Mouse (Mus musculus): Measurements from ENCODE around the gene Gm47995. TPM values are rescaled to one million over a fixed set of nuclear protein-coding genes. Genes with fewer than 3 reads are reported as not detected.

Gene Gm47995
- total and polyA plus RNA-seq, 3 experiments = not detected

- Histone ChIP-seq H3K4me2 (ENCODE audit: insufficient read depth, low read depth, poor library complexity, severe bottlenecking) (no peak overlapping the region), H3K4me3 (replicated peaks in 1 of 3; ENCODE audit: low read depth in 2 of 3, low read length in 2 of 3, poor library complexity in 1 of 3) (no peak overlapping the region), H3K9ac (ENCODE audit: insufficient read depth, low read depth) (no peak overlapping the region), H3K27me3 (replicated peaks) (no peaks in the 10 kb centered on the region), H3K79me2 (replicated peaks; ENCODE audit: control insufficient read depth, extremely low read depth, insufficient read depth, poor library complexity, severe bottlenecking) (no peaks in the 10 kb centered on the region), H3K4me1 (ENCODE audit: control insufficient read depth in 1 of 2, insufficient read depth in 2 of 2) (peaks cover 2 to 22% of the 10 kb centered on the region in 2 experiments; a peak in 2 of 4 replicates), H3K36me3 (replicated peaks in 1 of 2; ENCODE audit: control insufficient read depth in 1 of 2, insufficient read depth in 1 of 2, low read length in 1 of 2) (no peaks in the 10 kb centered on the region), H3K27ac (ENCODE audit: insufficient read depth, low read depth) (no peak overlapping the region), H3K9me3 (replicated peaks; ENCODE audit: low read length) (no peaks in the 10 kb centered on the region)
- dilution Hi-C loops (cut with MboI; ENCODE audit: extremely low pct_ligation_motif_present, extremely low pct_unique_long_range_greater_than_20kb, low sequenced_read_pairs) = no loop called here
- TF ChIP-seq JUN (IDR thresholded peaks at IDR 0.05; ENCODE audit: insufficient read depth, low read depth, low read length) (no peak), MYC (IDR thresholded peaks at IDR 0.05; ENCODE audit: low read depth, low read length) (no peak), GABPA (IDR thresholded peaks at IDR 0.05; ENCODE audit: insufficient replicate concordance, low read depth, low read length) (no peak), MXI1 (IDR thresholded peaks at IDR 0.05; ENCODE audit: low read depth, low read length) (no peak), PAX5 (IDR thresholded peaks at IDR 0.05; ENCODE audit: low read length) (no peak), JUND (conservative IDR thresholded peaks at IDR 0.05; ENCODE audit: low read depth, low read length) (no peak), TCF12 (IDR thresholded peaks at IDR 0.05; ENCODE audit: low read depth, low read length) (no peak), MAFK (IDR thresholded peaks at IDR 0.05; ENCODE audit: insufficient replicate concordance, low read length) (no peak), ETS1 (conservative IDR thresholded peaks at IDR 0.05; ENCODE audit: low read depth, low read length) (no peak), ZMIZ1 (IDR thresholded peaks at IDR 0.05; ENCODE audit: low read depth, low read length) (no peak), ZC3H11A (IDR thresholded peaks at IDR 0.05; ENCODE audit: low read depth, low read length) (no peak), E2F4 (IDR thresholded peaks at IDR 0.05; ENCODE audit: insufficient replicate concordance, low read depth, low read length) (no peak), TBP (conservative IDR thresholded peaks at IDR 0.05; ENCODE audit: low read depth, low read length) (no peak), HCFC1 (IDR thresholded peaks at IDR 0.05; ENCODE audit: low read depth, low read length) (no peak), RAD21 (IDR thresholded peaks at IDR 0.05; ENCODE audit: low read depth, low read length) (no peak), USF1 (IDR thresholded peaks at IDR 0.05; ENCODE audit: low read depth, low read length) (no peak), MAX (IDR thresholded peaks at IDR 0.05; ENCODE audit: low read length) (no peak)
- DNase-seq (ENCODE audit: extremely low read depth) = no peak
- in situ Hi-C loops (cut with MboI; ENCODE audit: low pct_ligation_motif_present, low pct_unique_long_range_greater_than_20kb, low sequenced_read_pairs) = no loop called here
These were observed 16.6 kb downstream of the Gm47995 start for GRCm38 (mm10) chr1:151214862-151215261.

- Histone ChIP-seq H3K9ac (ENCODE audit: insufficient read depth, low read depth) (no peak overlapping the region), H3K79me2 (replicated peaks; ENCODE audit: control insufficient read depth, extremely low read depth, insufficient read depth, poor library complexity, severe bottlenecking) (no peaks in the 10 kb centered on the region), H3K4me2 (ENCODE audit: insufficient read depth, low read depth, poor library complexity, severe bottlenecking) (no peak overlapping the region), H3K27ac (ENCODE audit: insufficient read depth, low read depth) (no peak overlapping the region), H3K9me3 (replicated peaks; ENCODE audit: low read length) (no peaks in the 10 kb centered on the region), H3K27me3 (replicated peaks) (no peaks in the 10 kb centered on the region), H3K36me3 (replicated peaks in 1 of 2; ENCODE audit: control insufficient read depth in 1 of 2, insufficient read depth in 1 of 2, low read length in 1 of 2) (no peaks in the 10 kb centered on the region), H3K4me1 (ENCODE audit: control insufficient read depth in 1 of 2, insufficient read depth in 2 of 2) (peaks cover 2 to 22% of the 10 kb centered on the region in 2 experiments; a peak in 2 of 4 replicates), H3K4me3 (replicated peaks in 1 of 3; ENCODE audit: low read depth in 2 of 3, low read length in 2 of 3, poor library complexity in 1 of 3) (no peak overlapping the region)
- no peak for DNase-seq (ENCODE audit: extremely low read depth)
- TF ChIP-seq CTCF (conservative IDR thresholded peaks at IDR 0.05 in 1 of 2, IDR thresholded peaks at IDR 0.05 in 1 of 2; ENCODE audit: low read depth in 2 of 2, low read length in 2 of 2) = no peak
- no peak for TF ChIP-seq TCF12 (IDR thresholded peaks at IDR 0.05; ENCODE audit: low read depth, low read length)
- TF ChIP-seq MAX (IDR thresholded peaks at IDR 0.05; ENCODE audit: low read length) = no peak
- no peak for TF ChIP-seq NRF1 (IDR thresholded peaks at IDR 0.05; ENCODE audit: low read depth, low read length)
- no peak for TF ChIP-seq ZNF384 (IDR thresholded peaks at IDR 0.05; ENCODE audit: low read depth, low read length)
- no peak for TF ChIP-seq RCOR1 (conservative IDR thresholded peaks at IDR 0.05; ENCODE audit: low read depth, low read length)
- dilution Hi-C loops (cut with MboI; ENCODE audit: extremely low pct_ligation_motif_present, extremely low pct_unique_long_range_greater_than_20kb, low sequenced_read_pairs) = no loop called here
- in situ Hi-C loops (cut with MboI; ENCODE audit: low pct_ligation_motif_present, low pct_unique_long_range_greater_than_20kb, low sequenced_read_pairs) = no loop called here
These were observed 17.7 kb downstream of the Gm47995 start for GRCm38 (mm10) chr1:151215985-151216384.

Measured in CH12.LX (cell line).